Mouse (Mus musculus) ZHBTc4 (cell line): Measurements from ENCODE around the gene Brms1l.

Source experiments
- DNase-seq: peaks from one replicate; pipeline ENCODE4 v3.0.0-alpha.2; 2011; ENCODE audit warnings: low read depth, low spot score

Gene Brms1l

GRCm38 (mm10) chr12:55859409-55860349 lies 23.6 kb downstream of the Brms1l start:
- no peak for DNase-seq

GRCm38 (mm10) chr12:55860631-55861030 lies 24.5 kb downstream of the Brms1l start:
- peak; percentile 62 for DNase-seq

DNA sequence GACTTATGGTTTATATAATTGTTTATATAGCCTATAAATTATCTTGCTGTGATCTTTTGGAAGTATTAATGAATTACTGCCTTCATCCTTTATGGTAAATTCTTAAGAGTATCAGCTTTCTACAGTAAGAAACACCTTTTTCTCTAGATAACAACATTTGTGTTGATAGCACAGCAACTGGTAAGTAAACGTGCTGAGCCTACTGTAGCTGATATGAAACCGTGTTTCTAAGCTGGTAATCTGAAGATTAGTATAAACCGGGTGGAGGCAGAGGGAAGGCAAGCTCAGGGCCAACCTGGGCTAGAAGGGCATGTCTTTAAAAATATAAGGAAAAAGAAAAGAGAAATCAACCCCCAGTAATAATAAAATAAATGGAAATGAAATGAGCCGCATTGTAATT lies 31.6 kb downstream of the Brms1l start:
- no peak for DNase-seq

- no peak for DNase-seq
Observed at GRCm38 (mm10) chr12:55869622-55870322, 33.6 kb downstream of the Brms1l start.

- DNase-seq, result no peak
Observed at GRCm38 (mm10) chr12:55885449-55885848, 49.3 kb downstream of the Brms1l start.

DNA sequence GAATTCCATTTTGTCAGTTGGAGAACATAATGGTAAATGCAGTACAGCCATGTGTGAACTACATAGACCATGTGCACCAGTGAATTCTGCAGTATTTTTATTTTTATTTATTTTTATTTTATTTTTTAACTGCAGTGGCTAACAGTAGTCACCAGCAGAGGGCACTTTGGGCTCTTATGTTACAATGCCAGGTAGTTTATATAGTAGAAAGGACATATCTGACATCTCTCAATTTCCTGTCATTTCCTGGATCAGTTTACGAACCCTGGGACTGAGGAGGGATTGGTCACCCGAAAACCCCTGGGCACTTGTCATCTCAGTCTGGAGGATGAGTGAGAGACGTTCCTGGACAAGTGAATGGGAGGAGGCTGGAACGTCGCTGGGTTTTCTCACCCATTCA lies 52.4 kb downstream of the Brms1l start:
- no peak for DNase-seq

DNA sequence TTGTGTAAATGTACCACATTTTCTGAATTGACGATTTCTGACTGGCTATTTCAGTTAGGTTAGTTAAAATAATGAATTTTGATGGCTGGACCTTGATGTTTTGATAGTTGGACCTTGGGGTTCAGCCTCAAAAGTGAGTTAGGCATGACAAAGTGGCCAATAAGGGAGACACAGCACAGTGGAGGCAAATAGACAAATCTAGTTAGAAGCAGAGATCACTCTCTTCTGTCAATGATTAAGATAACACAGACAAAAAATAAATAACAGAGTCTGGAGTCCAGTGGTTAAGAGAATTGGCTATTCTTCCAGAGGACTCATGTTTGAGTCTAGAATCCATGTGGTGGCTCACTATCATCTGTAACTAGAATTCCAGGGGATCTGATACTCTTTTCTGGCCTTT lies 68.7 kb downstream of the Brms1l start:
- no peak for DNase-seq

GRCm38 (mm10) chr12:55912138-55912537 lies 76.0 kb downstream of the Brms1l start:
- DNase-seq, result no peak

- no peak for DNase-seq
Observed at GRCm38 (mm10) chr12:55913201-55913600, 77.1 kb downstream of the Brms1l start.

- no peak for DNase-seq
Observed at GRCm38 (mm10) chr12:55916250-55916649, 80.1 kb downstream of the Brms1l start.

DNA sequence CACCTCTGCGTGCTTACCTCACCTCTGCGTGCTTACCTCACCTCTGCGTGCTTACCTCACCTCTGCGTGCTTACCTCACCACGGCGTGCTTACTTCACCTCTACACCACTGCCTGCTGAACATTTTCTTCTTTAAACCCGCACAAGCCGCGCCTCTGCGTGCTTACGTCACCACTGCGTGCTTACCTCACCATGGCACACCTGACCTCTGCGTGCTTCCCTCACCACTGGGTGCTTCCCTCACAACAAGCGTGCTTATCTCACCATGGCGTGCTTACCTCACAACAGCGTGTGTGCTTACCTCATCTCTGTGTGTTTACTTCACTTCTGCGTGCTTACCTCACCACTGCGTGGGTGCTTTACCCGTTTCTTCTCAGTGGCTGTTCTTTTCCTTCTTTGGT lies 80.9 kb downstream of the Brms1l start:
- DNase-seq, result peak; percentile 29
